Mouse (Mus musculus): ENCODE results near the gene Tmem91. TPM values are rescaled to one million over a fixed set of nuclear protein-coding genes. Genes with fewer than 3 reads are reported as not detected.

The Tmem91 gene
- polyA plus RNA-seq, 2 experiments: 0.22 to 0.51 TPM

DNA sequence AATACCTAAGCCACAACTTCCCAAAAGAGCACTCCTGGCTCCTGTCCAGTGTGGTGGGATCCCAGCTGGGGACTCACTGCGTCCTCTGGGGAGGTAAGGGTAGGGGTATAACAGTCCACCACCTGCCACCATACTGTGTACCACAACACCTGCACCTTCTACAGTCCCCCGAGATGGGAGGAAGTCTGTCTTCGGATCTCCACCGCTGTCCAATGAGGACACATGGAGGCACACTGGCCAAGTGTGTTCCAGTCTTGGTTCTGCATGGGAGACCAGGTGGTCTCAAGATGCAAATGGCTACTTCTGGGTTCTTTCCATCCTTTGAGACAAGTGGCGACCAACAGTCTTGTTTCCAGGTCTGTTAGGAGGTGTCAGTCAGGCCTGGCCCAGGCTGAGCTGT lies 36.2 kb upstream of the Tmem91 start:
- Histone ChIP-seq H3K4me1 (replicated peaks; ENCODE audit: control insufficient read depth in 2 of 2, insufficient read depth in 2 of 2, low read length in 1 of 2) (peaks cover 0 to 25% of the 10 kb centered on the region in 2 experiments; a peak in 3 of 4 replicates), H3K9me3 (ENCODE audit: control insufficient read depth, low read length) (no peaks in the 10 kb centered on the region), H3K27ac (no peak overlapping the region), H3K9ac (replicated peaks) (no peak overlapping the region), H3K36me3 (replicated peaks; ENCODE audit: control insufficient read depth, insufficient read depth, low read depth) (peaks cover 41% of the 10 kb centered on the region), H3K4me3 (ENCODE audit: insufficient read depth in 1 of 2, low read depth in 2 of 2, low read length in 2 of 2) (no peak overlapping the region), H3K4me2 (ENCODE audit: low read depth) (no peak overlapping the region), H3K27me3 (ENCODE audit: control insufficient read depth, insufficient read depth, low read length) (no peaks in the 10 kb centered on the region)
- DNase-seq (ENCODE audit: low read depth in 3 of 3, low spot score in 3 of 3) (no peak), ATAC-seq (ENCODE audit: insufficient read depth) (no peak)
- WGBS (ENCODE audit: insufficient replicate concordance): 68% methylated on average over 5 of the region's 5 CpGs
- TF ChIP-seq EP300 (IDR thresholded peaks at IDR 0.05; ENCODE audit: low read depth): no peak
- TF ChIP-seq CTCF (IDR thresholded peaks at IDR 0.05; ENCODE audit: low read depth): no peak

DNA sequence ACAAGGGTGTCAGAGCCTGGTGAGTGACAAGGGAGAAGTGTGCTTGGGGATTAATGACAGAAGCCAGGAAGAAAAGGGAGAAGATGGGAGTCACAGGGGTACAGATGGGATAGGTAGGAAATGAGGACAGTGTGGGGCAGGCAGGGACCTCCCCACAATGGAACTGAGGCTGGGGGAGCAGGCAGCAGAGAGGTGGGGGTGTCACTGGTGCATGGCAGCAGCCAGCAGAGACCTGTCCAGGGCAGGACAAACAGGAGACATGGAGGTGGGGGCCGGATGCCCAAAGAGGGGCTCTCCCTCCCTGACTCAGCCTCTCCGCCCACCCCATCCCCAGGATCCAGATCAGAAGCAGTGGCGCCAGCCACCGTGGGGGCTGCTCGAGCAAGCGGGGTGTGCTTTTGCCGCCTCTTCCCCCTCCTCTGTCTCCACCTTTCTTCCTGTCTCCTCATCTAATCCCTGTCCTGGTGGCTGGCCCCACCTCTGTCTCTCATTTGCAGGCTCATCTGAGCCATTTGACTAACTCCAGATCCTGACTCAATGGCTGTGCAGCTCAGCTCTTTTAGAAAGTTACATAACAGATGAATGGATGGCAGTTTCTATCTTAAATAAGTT lies 35.7 kb upstream of the Tmem91 start:
- no peak for ATAC-seq (ENCODE audit: insufficient read depth)
- no peaks in the 10 kb centered on the region for H3K9me3 ChIP-seq (ENCODE audit: control insufficient read depth, low read length)
- H3K4me1 ChIP-seq (replicated peaks; ENCODE audit: control insufficient read depth in 2 of 2, insufficient read depth in 2 of 2, low read length in 1 of 2): peaks cover 0 to 27% of the 10 kb centered on the region in 2 experiments; a peak in 3 of 4 replicates
- no peak overlapping the region for H3K9ac ChIP-seq (replicated peaks)
- H3K27me3 ChIP-seq (ENCODE audit: control insufficient read depth, insufficient read depth, low read length): no peaks in the 10 kb centered on the region
- H3K27ac ChIP-seq: no peak overlapping the region
- no peak for TF ChIP-seq EP300 (IDR thresholded peaks at IDR 0.05; ENCODE audit: low read depth)
- no peak for TF ChIP-seq CTCF (IDR thresholded peaks at IDR 0.05; ENCODE audit: low read depth)
- H3K4me3 ChIP-seq (ENCODE audit: insufficient read depth in 1 of 2, low read depth in 2 of 2, low read length in 2 of 2): no peak overlapping the region
- peaks cover 36% of the 10 kb centered on the region for H3K36me3 ChIP-seq (replicated peaks; ENCODE audit: control insufficient read depth, insufficient read depth, low read depth)
- 42% methylated on average over 7 of the region's 7 CpGs for WGBS (ENCODE audit: insufficient replicate concordance)
- H3K4me2 ChIP-seq (ENCODE audit: low read depth): no peak overlapping the region
- no peak for DNase-seq (ENCODE audit: low read depth in 3 of 3, low spot score in 3 of 3)

DNA sequence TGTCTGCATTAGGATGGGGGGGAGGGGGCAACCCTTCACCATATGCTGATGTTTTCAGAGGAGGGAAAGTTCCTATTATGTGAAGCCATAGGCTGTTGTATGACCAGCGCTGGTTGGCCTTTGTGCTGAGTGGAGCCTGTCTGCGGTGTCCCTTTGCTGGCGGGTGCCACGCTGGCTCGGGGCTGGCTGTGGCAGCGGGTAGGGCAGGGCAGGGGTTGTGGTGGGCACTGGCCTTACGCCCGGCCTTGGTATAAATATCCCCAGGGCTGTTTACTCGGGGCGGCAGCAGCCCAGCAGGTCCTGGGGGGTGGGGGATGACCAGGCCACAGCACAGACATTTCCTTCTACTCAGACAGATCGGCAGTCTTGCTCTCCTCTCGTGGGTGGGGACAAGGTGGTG lies 35.0 kb upstream of the Tmem91 start:
- no peak overlapping the region for H3K4me2 ChIP-seq (ENCODE audit: low read depth)
- no peaks in the 10 kb centered on the region for H3K9me3 ChIP-seq (ENCODE audit: control insufficient read depth, low read length)
- no peak overlapping the region for H3K27ac ChIP-seq
- DNase-seq (ENCODE audit: low read depth in 3 of 3, low spot score in 3 of 3): no peak
- peaks cover 29% of the 10 kb centered on the region for H3K36me3 ChIP-seq (replicated peaks; ENCODE audit: control insufficient read depth, insufficient read depth, low read depth)
- no peak overlapping the region for H3K4me3 ChIP-seq (ENCODE audit: insufficient read depth in 1 of 2, low read depth in 2 of 2, low read length in 2 of 2)
- H3K27me3 ChIP-seq (ENCODE audit: control insufficient read depth, insufficient read depth, low read length): no peaks in the 10 kb centered on the region
- H3K4me1 ChIP-seq (replicated peaks; ENCODE audit: control insufficient read depth in 2 of 2, insufficient read depth in 2 of 2, low read length in 1 of 2): peaks cover 0 to 29% of the 10 kb centered on the region in 2 experiments; a peak in 3 of 4 replicates
- whole genome bisulfite sequencing (ENCODE audit: insufficient replicate concordance): 58% methylated on average over 12 of the region's 12 CpGs
- no peak for ATAC-seq (ENCODE audit: insufficient read depth)
- TF ChIP-seq EP300 (IDR thresholded peaks at IDR 0.05; ENCODE audit: low read depth): no peak
- TF ChIP-seq CTCF (IDR thresholded peaks at IDR 0.05; ENCODE audit: low read depth): no peak
- H3K9ac ChIP-seq (replicated peaks): no peak overlapping the region

DNA sequence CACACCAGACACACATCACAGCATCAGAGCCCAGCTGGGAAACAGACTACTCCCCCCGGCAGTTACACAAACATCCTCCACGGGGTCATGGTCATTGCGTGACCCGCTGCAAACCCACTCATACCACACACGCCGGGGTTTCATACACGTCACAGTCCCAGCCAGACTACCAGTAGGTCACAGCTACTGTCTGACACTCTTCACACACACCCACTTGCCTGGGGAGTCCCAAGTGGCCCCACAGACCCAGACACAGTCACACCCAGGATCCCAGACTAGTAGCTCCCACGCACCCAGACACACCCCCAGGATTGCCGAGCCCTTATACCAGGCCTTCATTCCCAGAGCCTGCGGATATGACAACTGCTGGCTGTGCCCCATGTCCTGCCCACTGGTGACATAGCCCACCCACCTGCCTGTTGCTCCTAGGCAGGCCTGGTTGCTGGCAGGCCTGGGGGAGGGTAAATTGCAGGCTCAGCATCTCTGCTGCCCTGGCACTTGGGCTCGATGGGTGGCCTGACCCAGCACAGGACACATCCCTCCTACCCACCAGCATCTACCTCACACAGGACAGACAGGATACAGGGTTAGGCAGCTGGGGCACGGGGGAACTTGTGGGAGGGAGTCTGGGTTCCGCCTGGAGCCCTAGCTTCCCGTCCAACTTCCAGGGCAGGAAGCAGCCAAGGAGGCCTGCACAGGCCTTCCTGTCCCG lies 32.8 kb upstream of the Tmem91 start:
- H3K36me3 ChIP-seq (replicated peaks; ENCODE audit: control insufficient read depth, insufficient read depth, low read depth): peaks cover 8% of the 10 kb centered on the region; the same call in 1 of the 2 replicates
- H3K27ac ChIP-seq: no peak overlapping the region
- peak; percentile 29 for ATAC-seq (ENCODE audit: insufficient read depth)
- H3K4me1 ChIP-seq (replicated peaks; ENCODE audit: control insufficient read depth in 2 of 2, insufficient read depth in 2 of 2, low read length in 1 of 2): peaks cover 2 to 38% of the 10 kb centered on the region in 2 experiments
- H3K9ac ChIP-seq (replicated peaks): no peak overlapping the region
- no peak for DNase-seq (ENCODE audit: low read depth in 3 of 3, low spot score in 3 of 3)
- no peak overlapping the region for H3K4me2 ChIP-seq (ENCODE audit: low read depth)
- no peaks in the 10 kb centered on the region for H3K9me3 ChIP-seq (ENCODE audit: control insufficient read depth, low read length)
- no peak overlapping the region for H3K4me3 ChIP-seq (ENCODE audit: insufficient read depth in 1 of 2, low read depth in 2 of 2, low read length in 2 of 2)
- TF ChIP-seq CTCF (IDR thresholded peaks at IDR 0.05; ENCODE audit: low read depth) (no peak), EP300 (IDR thresholded peaks at IDR 0.05; ENCODE audit: low read depth) (no peak)
- 57% methylated on average over 15 of the region's 15 CpGs for WGBS (ENCODE audit: insufficient replicate concordance)
- no peaks in the 10 kb centered on the region for H3K27me3 ChIP-seq (ENCODE audit: control insufficient read depth, insufficient read depth, low read length)

DNA sequence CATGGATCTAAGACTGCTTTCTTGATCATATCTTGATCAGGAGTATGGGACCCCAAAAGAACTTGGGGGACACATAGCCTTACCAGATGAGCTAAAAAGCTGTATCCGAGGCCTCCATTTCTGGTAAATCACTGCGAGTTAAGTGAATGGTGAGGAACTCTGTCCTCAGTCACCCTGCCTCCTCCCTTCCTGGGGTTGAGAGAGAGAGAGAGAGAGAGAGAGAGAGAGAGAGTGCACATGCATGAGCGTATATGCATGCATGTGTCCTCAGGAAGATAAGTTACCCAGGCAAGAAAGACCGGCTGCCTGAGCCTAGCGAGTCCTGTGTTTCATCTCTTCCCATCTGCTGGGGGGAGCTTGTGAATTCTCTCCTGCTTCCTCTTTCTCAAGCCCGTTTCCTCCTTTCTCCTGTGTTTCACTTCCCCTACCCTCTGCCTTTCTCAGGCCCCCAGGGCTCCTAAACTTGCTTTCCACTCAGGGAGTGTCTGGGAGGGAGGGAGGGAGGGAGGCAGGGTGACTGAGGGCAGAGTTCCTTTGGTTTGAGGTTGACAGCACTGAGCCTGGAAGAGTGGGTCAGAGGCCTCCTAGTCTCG lies 31.7 kb upstream of the Tmem91 start:
- H3K4me2 ChIP-seq (ENCODE audit: low read depth): no peak overlapping the region
- H3K4me3 ChIP-seq (ENCODE audit: insufficient read depth in 1 of 2, low read depth in 2 of 2, low read length in 2 of 2): no peak overlapping the region
- H3K9ac ChIP-seq (replicated peaks): no peak overlapping the region
- WGBS (ENCODE audit: insufficient replicate concordance): 48% methylated on average over 7 of the region's 7 CpGs
- peaks cover 2% of the 10 kb centered on the region for H3K9me3 ChIP-seq (ENCODE audit: control insufficient read depth, low read length)
- H3K27me3 ChIP-seq (ENCODE audit: control insufficient read depth, insufficient read depth, low read length): no peaks in the 10 kb centered on the region
- DNase-seq (ENCODE audit: low read depth in 3 of 3, low spot score in 3 of 3) (no peak), ATAC-seq (ENCODE audit: insufficient read depth) (no peak)
- peaks cover 11% of the 10 kb centered on the region; the same call in 1 of the 2 replicates for H3K36me3 ChIP-seq (replicated peaks; ENCODE audit: control insufficient read depth, insufficient read depth, low read depth)
- H3K4me1 ChIP-seq (replicated peaks; ENCODE audit: control insufficient read depth in 2 of 2, insufficient read depth in 2 of 2, low read length in 1 of 2): peaks cover 2 to 38% of the 10 kb centered on the region in 2 experiments
- H3K27ac ChIP-seq: no peak overlapping the region
- no peak for TF ChIP-seq EP300 (IDR thresholded peaks at IDR 0.05; ENCODE audit: low read depth)
- no peak for TF ChIP-seq CTCF (IDR thresholded peaks at IDR 0.05; ENCODE audit: low read depth)
